ENCODE assay signal across 15 mouse cellular contexts in the genomic region with DNA sequence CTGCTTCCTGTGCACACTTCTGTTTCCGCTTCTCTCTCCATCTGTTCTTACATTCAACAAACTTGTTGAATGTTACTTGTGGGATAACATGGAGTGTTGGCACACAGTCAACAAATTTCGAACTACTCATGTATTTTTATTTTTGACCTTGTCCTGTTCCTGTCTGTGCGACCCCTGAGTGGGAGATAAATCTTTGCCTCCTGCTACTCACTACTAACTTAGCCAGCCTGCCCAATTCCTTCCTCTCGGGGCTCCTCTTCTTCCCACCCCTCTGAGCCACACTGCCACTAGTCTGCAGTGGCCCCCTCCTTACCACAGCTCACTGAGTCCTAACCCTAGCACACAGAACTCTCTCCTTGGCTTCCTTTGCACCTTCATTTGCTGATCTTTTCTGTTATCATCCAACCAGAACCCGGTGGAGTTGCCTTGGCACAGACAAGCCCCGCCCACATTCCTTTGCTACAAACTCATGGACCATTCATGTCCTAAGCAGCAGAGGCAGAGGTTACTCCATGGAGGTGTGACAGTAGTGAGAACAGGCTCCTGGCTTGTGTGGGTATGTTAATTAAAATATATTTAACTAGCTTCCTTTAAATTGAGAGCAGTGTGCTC.
DNase-seq lines count a peak whose midpoint lies in the region; ATAC-seq lines count a peak whose summit lies in the region.
"Had no signal": no experiment of that assay in that cellular context is flagged by ENCODE, and none has a peak within 500 bp of the region (broad histone marks: within the 10 kb centered on the region; RNA-seq: fewer than 3 reads in every experiment).

No protein-coding gene starts in this region.

- no peak overlapping the region for H3K4me3 ChIP-seq in intestine, embryonic 16.5 days (ENCODE audit: low read length)
- no peak overlapping the region for H3K4me3 ChIP-seq in intestine, embryonic 15.5 days (replicated peaks)
- H3K4me3 ChIP-seq: hindbrain, embryonic 10.5 days had no signal

- no peaks in the 10 kb centered on the region for H3K4me1 ChIP-seq in intestine, embryonic 16.5 days (ENCODE audit: control insufficient read depth, insufficient read depth, low read length)
- H3K4me1 ChIP-seq in intestine, embryonic 15.5 days (replicated peaks): 0 out of 2 replicates have a peak, but pooled peaks cover 3% of the 10 kb centered on the region

- peak; percentile 28 to 50 for DNase-seq in adrenal gland, postnatal 36 days
- no peak for DNase-seq in adrenal gland, adult 8-10 months
- DNase-seq in NIH3T3 (ENCODE audit: low read depth): peak; percentile 63
- peak; percentile 50 for DNase-seq in kidney, postnatal 10 days
- no peak for DNase-seq in thymus, postnatal 10 days (ENCODE audit: low spot score in 2 of 2)
- DNase-seq in left cerebral cortex, postnatal 14 days (ENCODE audit: low spot score in 2 of 2): no peak
- DNase-seq: cerebellum, adult 11-12 months; embryo, embryonic 11 days; gastrocnemius, postnatal 10 days; layer of hippocampus, adult 9-11 months had no signal

- no peak overlapping the region for H3K9ac ChIP-seq in intestine, embryonic 16.5 days (ENCODE audit: low read depth, low read length)
- no peak overlapping the region for H3K9ac ChIP-seq in intestine, embryonic 15.5 days
- H3K9ac ChIP-seq: liver, embryonic 14.5 days had no signal

- no peaks in the 10 kb centered on the region for H3K9me3 ChIP-seq in intestine, embryonic 16.5 days (ENCODE audit: control insufficient read depth, low read length)
- H3K9me3 ChIP-seq in intestine, embryonic 15.5 days: no peaks in the 10 kb centered on the region
- H3K9me3 ChIP-seq: hindbrain, embryonic 10.5 days had no signal

- no peak overlapping the region for H3K27ac ChIP-seq in intestine, embryonic 16.5 days (ENCODE audit: low read length)
- no peak overlapping the region for H3K27ac ChIP-seq in intestine, embryonic 15.5 days
- H3K27ac ChIP-seq: hindbrain, embryonic 10.5 days; liver, embryonic 14.5 days had no signal

- 0 out of 2 replicates have a peak, but pooled peaks have one; percentile 42 for ATAC-seq in intestine, embryonic 16.5 days
- no peak for ATAC-seq in intestine, embryonic 15.5 days
- ATAC-seq: forebrain, embryonic 16.5 days had no signal

- no peaks in the 10 kb centered on the region for H3K27me3 ChIP-seq in intestine, embryonic 16.5 days (replicated peaks; ENCODE audit: control insufficient read depth, insufficient read depth, low read length)
- H3K27me3 ChIP-seq in intestine, embryonic 15.5 days (replicated peaks): no peaks in the 10 kb centered on the region

- 0 out of 2 replicates have a peak, but pooled peaks cover 2% of the 10 kb centered on the region for H3K36me3 ChIP-seq in intestine, embryonic 16.5 days (ENCODE audit: control insufficient read depth, insufficient read depth, low read length)
- peaks cover 16% of the 10 kb centered on the region for H3K36me3 ChIP-seq in intestine, embryonic 15.5 days

- intact Hi-C loops in left cerebral cortex, postnatal 14 days (cut with DNase I): no loop called here

- H3K4me2 ChIP-seq in intestine, embryonic 16.5 days (ENCODE audit: low read depth, low read length): no peak overlapping the region
- H3K4me2 ChIP-seq in intestine, embryonic 15.5 days (replicated peaks): no peak overlapping the region

- 67% methylated on average over 6 of the region's 6 CpGs for WGBS in intestine, embryonic 16.5 days
- whole genome bisulfite sequencing in intestine, embryonic 15.5 days: 61% methylated on average over 6 of the region's 6 CpGs

Comparison
In these comparisons a context has a peak if more than half of its experiments do, and no peak if none do; other contexts are left out.
1. DNase-seq: peak in adrenal gland, postnatal 36 days (2 of 2), NIH3T3 (single experiment) and kidney, postnatal 10 days (single experiment); none in adrenal gland, adult 8-10 months (single experiment), thymus, postnatal 10 days (0 of 2) and left cerebral cortex, postnatal 14 days (0 of 2).